Mouse (Mus musculus) neutrophil, adult 65 days (primary cell): ENCODE data around the gene Tmie. TPM values are rescaled to one million over a fixed set of nuclear protein-coding genes. Genes with fewer than 3 reads are reported as not detected.

Experiments
- total RNA-seq: library from RNA; stranded (reverse); gene quantifications from 2 replicates; pipeline ENCODE4 v1.2.4, GENCODE M21; 2023

Tmie gene
- total RNA-seq = not detected in 2 replicates

GRCm38 (mm10) chr9:110879998-110880561, at the start of gene Tmie:
Tmie (minus strand) TSS chr9:110880113.

GRCm38 (mm10) chr9:110916786-110917185, 36.9 kb upstream of the Tmie start, which contains the start of gene Fam240a:
Fam240a (minus strand) TSS chr9:110916861.

GRCm38 (mm10) chr9:110879191-110879920, 557 bp downstream of the Tmie start, which contains the start of gene Als2cl:
Als2cl (plus strand) TSS chr9:110879870.

GRCm38 (mm10) chr9:110857781-110858472, 22.0 kb downstream of the Tmie start, which contains the start of gene Prss50:
Prss50 (plus strand) TSS chr9:110857967.

GRCm38 (mm10) chr9:110844206-110844605, 35.7 kb downstream of the Tmie start, which contains the start of gene Prss46:
Prss46 (plus strand) TSS chr9:110844506.

GRCm38 (mm10) chr9:110834411-110834810, 45.5 kb downstream of the Tmie start, which contains the start of gene Prss45:
Prss45 (plus strand) TSS chr9:110834588.

GRCm38 (mm10) chr9:110826390-110826789, 53.5 kb downstream of the Tmie start, which contains the start of gene Prss43:
Prss43 (plus strand) TSS chr9:110826690.

Other genes with a start within 250 kb of the Tmie start
- 300 and 394 TPM in 2 replicates for gene Nbeal2, start 226.0 kb downstream of the Tmie start, total RNA-seq
- 131 and 158 TPM in 2 replicates for gene Ccdc12, start 223.6 kb downstream of the Tmie start, total RNA-seq
- gene Myl3, start 138.3 kb downstream of the Tmie start, total RNA-seq = not detected in 2 replicates
- 0.39 and 0.47 TPM in 2 replicates for gene Pth1r, start 133.0 kb downstream of the Tmie start, total RNA-seq
- not detected in 2 replicates for gene Prss42, start 81.9 kb downstream of the Tmie start, total RNA-seq
- gene Prss44, start 66.1 kb downstream of the Tmie start, total RNA-seq = not detected in 2 replicates
- gene Prss43, start 53.4 kb downstream of the Tmie start, total RNA-seq = not detected in 2 replicates
- gene Prss45, start 45.5 kb downstream of the Tmie start, total RNA-seq = not detected in 2 replicates
- gene Prss46, start 35.6 kb downstream of the Tmie start, total RNA-seq = not detected in 2 replicates
- not detected in 2 replicates for gene Prss50, start 22.1 kb downstream of the Tmie start, total RNA-seq
- gene Als2cl, start 243 bp downstream of the Tmie start, total RNA-seq = 0.29 and 0.38 TPM in 2 replicates
- not detected in 2 replicates for gene Fam240a, start 36.7 kb upstream of the Tmie start, total RNA-seq
- not detected in 2 replicates for gene Tdgf1, start 66.0 kb upstream of the Tmie start, total RNA-seq
- not detected in 2 replicates for gene Lrrc2, start 71.4 kb upstream of the Tmie start, total RNA-seq
- gene Rtp3, start 110.5 kb upstream of the Tmie start, total RNA-seq = not detected in 2 replicates
- 12,432 and 12,592 TPM in 2 replicates for gene Ltf, start 139.2 kb upstream of the Tmie start, total RNA-seq
- 282 and 287 TPM in 2 replicates for gene Ccrl2, start 177.4 kb upstream of the Tmie start, total RNA-seq
- 98.9 and 146 TPM in 2 replicates for gene Lrrfip2, start 237.5 kb upstream of the Tmie start, total RNA-seq